Mouse (Mus musculus): Measurements from ENCODE around the gene Gm49373. TPM values are rescaled to one million over a fixed set of nuclear protein-coding genes. Genes with fewer than 3 reads are reported as not detected.
A peak's percentile ranks its signal among the peaks of the same experiment; 100 is the strongest.

Gm49373 gene
- total and polyA plus RNA-seq, 3 experiments, result 0.60 to 1.5 (median 0.85) TPM

DNA sequence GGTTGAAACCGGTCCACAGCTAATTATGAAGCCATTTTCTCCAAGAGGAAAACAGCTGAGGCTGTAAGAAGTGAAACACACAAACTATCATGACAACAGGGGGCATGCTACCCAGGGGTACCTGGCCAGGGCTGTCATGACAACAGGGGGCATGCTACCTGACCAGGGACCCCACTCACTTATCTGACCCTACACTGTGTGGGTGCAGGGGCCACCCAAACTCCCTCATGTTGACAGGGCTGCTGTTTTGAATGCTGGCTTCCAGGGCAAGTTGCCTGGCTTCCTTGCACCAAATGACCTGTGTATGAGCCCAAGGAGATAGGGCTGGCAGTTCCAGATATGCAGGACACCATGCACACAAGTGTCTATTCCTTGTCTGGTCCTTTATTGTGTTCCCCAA, 17.6 kb upstream of the Gm49373 start:
- H3K9me3 ChIP-seq (replicated peaks; ENCODE audit: low read length), result no peaks in the 10 kb centered on the region
- H3K9ac ChIP-seq (ENCODE audit: insufficient read depth, low read depth), result peak overlapping the region; percentile 96
- TF ChIP-seq PAX5 (IDR thresholded peaks at IDR 0.05; ENCODE audit: low read length), result no peak
- TF ChIP-seq UBTF (IDR thresholded peaks at IDR 0.05; ENCODE audit: low read depth, low read length), result no peak
- no peak for TF ChIP-seq ZC3H11A (IDR thresholded peaks at IDR 0.05; ENCODE audit: low read depth, low read length)
- no peak for TF ChIP-seq SIN3A (IDR thresholded peaks at IDR 0.05; ENCODE audit: low read length)
- TF ChIP-seq MAFK (IDR thresholded peaks at IDR 0.05; ENCODE audit: insufficient replicate concordance, low read length), result no peak
- TF ChIP-seq ZNF384 (IDR thresholded peaks at IDR 0.05; ENCODE audit: low read depth, low read length), result no peak
- TF ChIP-seq CTCF (conservative IDR thresholded peaks at IDR 0.05 in 1 of 2, IDR thresholded peaks at IDR 0.05 in 1 of 2; ENCODE audit: low read depth in 2 of 2, low read length in 2 of 2), result no peak
- no peak for TF ChIP-seq JUN (IDR thresholded peaks at IDR 0.05; ENCODE audit: insufficient read depth, low read depth, low read length)
- TF ChIP-seq ZKSCAN1 (IDR thresholded peaks at IDR 0.05; ENCODE audit: borderline replicate concordance, low read depth, low read length), result no peak
- no peak for TF ChIP-seq ELF1 (IDR thresholded peaks at IDR 0.05; ENCODE audit: low read depth, low read length)
- no peak for TF ChIP-seq MYC (IDR thresholded peaks at IDR 0.05; ENCODE audit: low read depth, low read length)
- no peak for TF ChIP-seq GABPA (IDR thresholded peaks at IDR 0.05; ENCODE audit: insufficient replicate concordance, low read depth, low read length)
- TF ChIP-seq MAX (IDR thresholded peaks at IDR 0.05; ENCODE audit: low read length), result no peak
- no peak for TF ChIP-seq MEF2A (IDR thresholded peaks at IDR 0.05; ENCODE audit: borderline replicate concordance, low read depth, low read length)
- no peak for TF ChIP-seq CHD1 (IDR thresholded peaks at IDR 0.05; ENCODE audit: low read depth, low read length)
- TF ChIP-seq MXI1 (IDR thresholded peaks at IDR 0.05; ENCODE audit: low read depth, low read length), result no peak
- H3K27me3 ChIP-seq (replicated peaks), result no peaks in the 10 kb centered on the region
- H3K4me2 ChIP-seq (ENCODE audit: insufficient read depth, low read depth, poor library complexity, severe bottlenecking), result peak overlapping the region; percentile 63
- peaks cover 54 to 71% of the 10 kb centered on the region in 2 experiments for H3K36me3 ChIP-seq (replicated peaks in 1 of 2; ENCODE audit: control insufficient read depth in 1 of 2, insufficient read depth in 1 of 2, low read length in 1 of 2)
- peak overlapping the region; percentile 78 to 92 (median 85) for H3K4me3 ChIP-seq (replicated peaks in 1 of 3; ENCODE audit: low read depth in 2 of 3, low read length in 2 of 3, poor library complexity in 1 of 3)
- peaks cover 9 to 52% of the 10 kb centered on the region in 2 experiments for H3K4me1 ChIP-seq (ENCODE audit: control insufficient read depth in 1 of 2, insufficient read depth in 2 of 2)
- dilution Hi-C loops (cut with MboI; ENCODE audit: extremely low pct_ligation_motif_present, extremely low pct_unique_long_range_greater_than_20kb, low sequenced_read_pairs), result no loop called here
- in situ Hi-C loops (cut with MboI; ENCODE audit: low pct_ligation_motif_present, low pct_unique_long_range_greater_than_20kb, low sequenced_read_pairs), result loop anchor here (5.0 kb wide), 1 partner anchor 42 kb away; the partner anchor contains the start of gene Tyk2
- H3K27ac ChIP-seq (ENCODE audit: insufficient read depth, low read depth), result peak overlapping the region; percentile 95
- DNase-seq (ENCODE audit: extremely low read depth), result no peak
- H3K79me2 ChIP-seq (replicated peaks; ENCODE audit: control insufficient read depth, extremely low read depth, insufficient read depth, poor library complexity, severe bottlenecking), result peaks cover 57% of the 10 kb centered on the region

DNA sequence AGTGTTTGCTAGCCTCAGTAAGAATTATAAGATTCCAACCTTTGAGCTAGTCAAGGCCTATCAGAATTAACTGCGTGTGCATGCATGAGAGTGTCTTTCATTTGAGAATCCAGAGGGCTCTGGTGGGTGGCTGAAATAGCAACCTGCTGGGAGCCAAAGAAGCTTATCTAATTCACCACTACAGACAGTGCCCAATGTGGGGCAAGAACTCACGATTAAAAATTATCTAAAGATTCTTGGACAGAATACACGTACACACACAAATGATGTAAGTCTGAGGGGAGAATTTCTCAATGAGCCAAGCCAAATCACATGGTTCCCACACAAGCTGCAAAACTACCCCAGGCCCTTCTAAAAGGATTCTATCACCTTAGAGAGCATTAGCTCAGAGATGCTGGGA, 10.4 kb upstream of the Gm49373 start:
- Histone ChIP-seq H3K4me2 (ENCODE audit: insufficient read depth, low read depth, poor library complexity, severe bottlenecking) (no peak overlapping the region), H3K4me1 (ENCODE audit: control insufficient read depth in 1 of 2, insufficient read depth in 2 of 2) (peaks cover 0 to 26% of the 10 kb centered on the region in 2 experiments; a peak in 3 of 4 replicates), H3K27me3 (replicated peaks) (no peaks in the 10 kb centered on the region), H3K36me3 (replicated peaks in 1 of 2; ENCODE audit: control insufficient read depth in 1 of 2, insufficient read depth in 1 of 2, low read length in 1 of 2) (peaks cover 83 to 96% of the 10 kb centered on the region in 2 experiments), H3K27ac (ENCODE audit: insufficient read depth, low read depth) (no peak overlapping the region), H3K9ac (ENCODE audit: insufficient read depth, low read depth) (no peak overlapping the region), H3K4me3 (replicated peaks in 1 of 3; ENCODE audit: low read depth in 2 of 3, low read length in 2 of 3, poor library complexity in 1 of 3) (no peak overlapping the region), H3K79me2 (replicated peaks; ENCODE audit: control insufficient read depth, extremely low read depth, insufficient read depth, poor library complexity, severe bottlenecking) (peaks cover 54% of the 10 kb centered on the region), H3K9me3 (replicated peaks; ENCODE audit: low read length) (no peaks in the 10 kb centered on the region)
- dilution Hi-C loops (cut with MboI; ENCODE audit: extremely low pct_ligation_motif_present, extremely low pct_unique_long_range_greater_than_20kb, low sequenced_read_pairs) (no loop called here), in situ Hi-C loops (cut with MboI; ENCODE audit: low pct_ligation_motif_present, low pct_unique_long_range_greater_than_20kb, low sequenced_read_pairs) (no loop called here)
- no peak for DNase-seq (ENCODE audit: extremely low read depth)
- TF ChIP-seq ZC3H11A (IDR thresholded peaks at IDR 0.05; ENCODE audit: low read depth, low read length) (no peak), JUND (conservative IDR thresholded peaks at IDR 0.05; ENCODE audit: low read depth, low read length) (no peak), MYC (IDR thresholded peaks at IDR 0.05; ENCODE audit: low read depth, low read length) (no peak), ZMIZ1 (IDR thresholded peaks at IDR 0.05; ENCODE audit: low read depth, low read length) (no peak), MAZ (IDR thresholded peaks at IDR 0.05; ENCODE audit: low read depth, low read length) (no peak), MXI1 (IDR thresholded peaks at IDR 0.05; ENCODE audit: low read depth, low read length) (no peak), UBTF (IDR thresholded peaks at IDR 0.05; ENCODE audit: low read depth, low read length) (no peak), ETS1 (conservative IDR thresholded peaks at IDR 0.05; ENCODE audit: low read depth, low read length) (no peak), ZKSCAN1 (IDR thresholded peaks at IDR 0.05; ENCODE audit: borderline replicate concordance, low read depth, low read length) (no peak), GABPA (IDR thresholded peaks at IDR 0.05; ENCODE audit: insufficient replicate concordance, low read depth, low read length) (no peak), ELF1 (IDR thresholded peaks at IDR 0.05; ENCODE audit: low read depth, low read length) (no peak), NELFE (IDR thresholded peaks at IDR 0.05; ENCODE audit: low read depth, low read length) (no peak), CHD1 (IDR thresholded peaks at IDR 0.05; ENCODE audit: low read depth, low read length) (no peak), BHLHE40 (IDR thresholded peaks at IDR 0.05; ENCODE audit: low read depth, low read length) (no peak), NRF1 (IDR thresholded peaks at IDR 0.05; ENCODE audit: low read depth, low read length) (no peak), POLR2A (IDR thresholded peaks at IDR 0.05; ENCODE audit: low read depth, low read length) (no peak), SIN3A (IDR thresholded peaks at IDR 0.05; ENCODE audit: low read length) (no peak), RCOR1 (conservative IDR thresholded peaks at IDR 0.05; ENCODE audit: low read depth, low read length) (no peak), EP300 (IDR thresholded peaks at IDR 0.05; ENCODE audit: low read length) (no peak), TCF12 (IDR thresholded peaks at IDR 0.05; ENCODE audit: low read depth, low read length) (no peak)

Measured in CH12.LX (cell line).